Comparison of ENCODE assay signal across 33 mouse cellular contexts in the genomic region with DNA sequence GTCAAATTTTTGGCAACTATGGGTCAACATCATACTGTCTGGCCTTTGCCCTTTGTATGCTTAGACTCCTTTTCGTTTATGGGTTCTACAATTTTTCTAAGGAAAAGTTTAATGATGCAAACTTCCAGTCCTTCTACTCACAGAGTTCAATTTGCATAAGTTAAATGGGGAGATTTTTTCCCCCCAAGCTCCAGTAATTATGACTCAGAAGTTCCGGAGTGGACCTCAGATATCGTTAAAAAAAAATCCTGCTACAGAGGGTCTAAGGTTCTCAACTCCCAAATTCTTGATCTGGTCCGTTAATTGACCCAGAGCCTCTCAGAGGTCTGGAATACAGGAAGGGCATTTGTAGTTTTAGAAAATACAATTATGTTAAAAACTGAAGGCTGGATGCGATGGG.
"Had no signal": no experiment of that assay in that cellular context is flagged by ENCODE, and none has a peak within 500 bp of the region (broad histone marks: within the 10 kb centered on the region; RNA-seq: fewer than 3 reads in every experiment).

No protein-coding gene starts in this region.

- H3K9ac ChIP-seq: heart, embryonic 13.5 days; heart, embryonic 15.5 days; hindbrain, embryonic 12.5 days; hindbrain, embryonic 13.5 days; hindbrain, embryonic 14.5 days; hindbrain, embryonic 15.5 days; intestine, embryonic 15.5 days; kidney, embryonic 15.5 days had no signal

- H3K27ac ChIP-seq: heart, embryonic 13.5 days; heart, embryonic 15.5 days; hindbrain, embryonic 10.5 days; hindbrain, embryonic 12.5 days; hindbrain, embryonic 13.5 days; hindbrain, embryonic 14.5 days; hindbrain, embryonic 15.5 days; hindbrain, postnatal 0 days; intestine, embryonic 15.5 days; kidney, embryonic 15.5 days; kidney, postnatal 0 days; layer of hippocampus, adult 2 months; left cerebral cortex, adult 2 months had no signal

- H3K9me3 ChIP-seq: heart, embryonic 13.5 days; heart, embryonic 15.5 days; hindbrain, embryonic 10.5 days; hindbrain, embryonic 12.5 days; hindbrain, embryonic 13.5 days; hindbrain, embryonic 15.5 days; intestine, embryonic 15.5 days; kidney, embryonic 15.5 days had no signal

- H3K4me1 ChIP-seq: heart, embryonic 13.5 days; heart, embryonic 15.5 days; hindbrain, embryonic 10.5 days; hindbrain, embryonic 12.5 days; hindbrain, embryonic 13.5 days; hindbrain, embryonic 15.5 days; intestine, embryonic 15.5 days; kidney, embryonic 15.5 days had no signal

- ATAC-seq: hindbrain, embryonic 16.5 days; hindbrain, postnatal 0 days; inflammation-experienced regulatory T-cells, adult 6 months; intestine, embryonic 15.5 days; intestine, embryonic 16.5 days; intestine, postnatal 0 days had no signal

- H3K27me3 ChIP-seq: heart, embryonic 13.5 days; heart, embryonic 15.5 days; hindbrain, embryonic 12.5 days; hindbrain, embryonic 13.5 days; hindbrain, embryonic 15.5 days; intestine, embryonic 15.5 days; kidney, embryonic 15.5 days had no signal

- H3K36me3 ChIP-seq: heart, embryonic 13.5 days; heart, embryonic 15.5 days; hindbrain, embryonic 10.5 days; hindbrain, embryonic 12.5 days; hindbrain, embryonic 13.5 days; hindbrain, embryonic 15.5 days; intestine, embryonic 15.5 days; kidney, embryonic 15.5 days had no signal

- H3K4me3 ChIP-seq: heart, embryonic 13.5 days; heart, embryonic 15.5 days; hindbrain, embryonic 10.5 days; hindbrain, embryonic 12.5 days; hindbrain, embryonic 13.5 days; hindbrain, embryonic 15.5 days; intestine, embryonic 15.5 days; kidney, embryonic 15.5 days; layer of hippocampus, adult 2 months; left cerebral cortex, adult 2 months had no signal

- DNase-seq: heart, postnatal 10 days; heart, postnatal 14 days; heart, postnatal 36 days; heart, postnatal 4 days; kidney, adult 11 months; kidney, adult 18-20 months; kidney, adult 2 months; kidney, adult 8-10 months; kidney, adult 9 months; kidney, postnatal 10 days; kidney, postnatal 14 days; kidney, postnatal 25 days; kidney, postnatal 36 days; kidney, postnatal 4 days; layer of hippocampus, adult 9-11 months; layer of hippocampus, postnatal 36 days had no signal

- H3K4me2 ChIP-seq: heart, embryonic 13.5 days; heart, embryonic 15.5 days; hindbrain, embryonic 12.5 days; hindbrain, embryonic 13.5 days; hindbrain, embryonic 14.5 days; hindbrain, embryonic 15.5 days; intestine, embryonic 15.5 days; kidney, embryonic 15.5 days had no signal
